Mouse (Mus musculus): ENCODE results near the gene Selp. TPM values are rescaled to one million over a fixed set of nuclear protein-coding genes. Genes with fewer than 3 reads are reported as not detected.

The Selp gene
- 1.7 TPM for polyA plus RNA-seq (2014; fragmentation: Illumina TruSeq; extraction: RNeasy Lipid Tissue Mini Kit (QIAGEN cat#74804); ENCODE audit: insufficient read depth, low read depth, low replicate concordance)

DNA sequence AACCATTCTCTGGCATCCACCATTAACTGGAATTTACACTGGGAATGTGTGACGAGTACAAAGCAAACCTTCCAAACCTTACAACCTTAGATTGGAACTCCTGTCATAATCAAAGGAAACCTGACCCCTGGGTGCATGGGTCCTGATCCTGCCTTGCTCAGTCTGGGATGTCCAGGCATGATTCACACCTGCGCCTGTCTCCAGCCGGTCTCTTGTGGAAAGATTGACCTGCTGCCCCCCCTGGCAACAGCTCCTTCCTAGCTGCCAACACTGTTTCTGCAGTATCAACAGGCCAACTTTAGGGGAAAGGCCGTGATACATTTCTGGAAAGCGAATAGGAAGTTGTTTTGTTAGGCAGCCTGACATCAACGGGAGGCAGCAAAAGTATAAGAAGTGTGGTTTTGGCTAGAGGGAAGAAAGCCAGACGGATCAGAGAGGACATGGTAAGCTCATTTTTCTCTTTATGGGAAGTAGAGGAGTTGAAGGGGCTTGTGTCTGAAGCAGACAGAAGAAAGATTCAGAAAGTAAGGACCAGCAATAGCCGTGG lies at the start of gene Selp:
Gene Selp, plus strand, starts transcription at position 318 of the 547 bp plus-strand sequence.

GRCm38 (mm10) chr1:164151387-164152088 lies 36.5 kb downstream of the Selp start, which contains the start of gene F5:
F5 (plus strand) TSS chr1:164151838.

Other genes starting within 250 kb of the Selp start
- 8.4 TPM for gene Scyl3, start 186.2 kb upstream of the Selp start, polyA plus RNA-seq (2014; fragmentation: Illumina TruSeq; extraction: RNeasy Lipid Tissue Mini Kit (QIAGEN cat#74804); ENCODE audit: insufficient read depth, low read depth, low replicate concordance)
- 0.61 TPM for gene BC055324, start 120.5 kb upstream of the Selp start, polyA plus RNA-seq (2014; fragmentation: Illumina TruSeq; extraction: RNeasy Lipid Tissue Mini Kit (QIAGEN cat#74804); ENCODE audit: insufficient read depth, low read depth, low replicate concordance)
- 6.2 TPM for gene Mettl18, start 120.4 kb upstream of the Selp start, polyA plus RNA-seq (2014; fragmentation: Illumina TruSeq; extraction: RNeasy Lipid Tissue Mini Kit (QIAGEN cat#74804); ENCODE audit: insufficient read depth, low read depth, low replicate concordance)
- gene Sele, start 67.0 kb upstream of the Selp start, polyA plus RNA-seq (2014; fragmentation: Illumina TruSeq; extraction: RNeasy Lipid Tissue Mini Kit (QIAGEN cat#74804); ENCODE audit: insufficient read depth, low read depth, low replicate concordance): 0.32 TPM
- gene Sell, start 53.3 kb upstream of the Selp start, polyA plus RNA-seq (2014; fragmentation: Illumina TruSeq; extraction: RNeasy Lipid Tissue Mini Kit (QIAGEN cat#74804); ENCODE audit: insufficient read depth, low read depth, low replicate concordance): 30.2 TPM
- 0.51 TPM for gene F5, start 36.6 kb downstream of the Selp start, polyA plus RNA-seq (2014; fragmentation: Illumina TruSeq; extraction: RNeasy Lipid Tissue Mini Kit (QIAGEN cat#74804); ENCODE audit: insufficient read depth, low read depth, low replicate concordance)
- gene Slc19a2, start 133.8 kb downstream of the Selp start, polyA plus RNA-seq (2014; fragmentation: Illumina TruSeq; extraction: RNeasy Lipid Tissue Mini Kit (QIAGEN cat#74804); ENCODE audit: insufficient read depth, low read depth, low replicate concordance): 2.6 TPM
- gene Ccdc181, start 160.3 kb downstream of the Selp start, polyA plus RNA-seq (2014; fragmentation: Illumina TruSeq; extraction: RNeasy Lipid Tissue Mini Kit (QIAGEN cat#74804); ENCODE audit: insufficient read depth, low read depth, low replicate concordance): 15.5 TPM
- gene Nme7, start 188.9 kb downstream of the Selp start, polyA plus RNA-seq (2014; fragmentation: Illumina TruSeq; extraction: RNeasy Lipid Tissue Mini Kit (QIAGEN cat#74804); ENCODE audit: insufficient read depth, low read depth, low replicate concordance): 8.4 TPM
- gene Blzf1, start 192.2 kb downstream of the Selp start, polyA plus RNA-seq (2014; fragmentation: Illumina TruSeq; extraction: RNeasy Lipid Tissue Mini Kit (QIAGEN cat#74804); ENCODE audit: insufficient read depth, low read depth, low replicate concordance): 10.1 TPM